Mouse (Mus musculus) ES-Bruce4 (cell line): ENCODE results near the gene Myo18a. TPM values are rescaled to one million over a fixed set of nuclear protein-coding genes. Genes with fewer than 3 reads are reported as not detected.

Experiments
- H3K27ac ChIP-seq: 2 replicates; pipeline ENCODE4 v1.5.1; 2012; ENCODE audit warnings: low read length, inconsistent platforms; ENCODE audit not compliant: insufficient read depth
- H3K27me3 ChIP-seq: 2 replicates; pipeline ENCODE4 v1.6.1; 2012; ENCODE audit warnings: mild to moderate bottlenecking, low read length, inconsistent platforms; ENCODE audit not compliant: control insufficient read depth, poor library complexity, insufficient read depth, severe bottlenecking
- H3K36me3 ChIP-seq: 2 replicates; pipeline ENCODE4 v1.6.1; 2012; ENCODE audit warnings: inconsistent platforms, mild to moderate bottlenecking, low read length, moderate library complexity; ENCODE audit not compliant: control insufficient read depth, poor library complexity, insufficient read depth, severe bottlenecking
- H3K4me1 ChIP-seq: one replicate; pipeline ENCODE4 v1.8.1; 2011; ENCODE audit warnings: low read length; ENCODE audit not compliant: control insufficient read depth, insufficient read depth
- H3K4me3 ChIP-seq: 2 replicates; pipeline ENCODE4 v1.5.1; 2011; ENCODE audit warnings: low read depth, mild to moderate bottlenecking, low read length
- H3K9ac ChIP-seq: 2 replicates; pipeline ENCODE4 v1.6.1; 2012; ENCODE audit warnings: low read depth, mild to moderate bottlenecking, inconsistent platforms; ENCODE audit not compliant: poor library complexity, severe bottlenecking
- H3K9me3 ChIP-seq: replicated peaks from 2 replicates; pipeline ENCODE4 v1.6.1; 2012; ENCODE audit warnings: mild to moderate bottlenecking, low read length, inconsistent platforms; ENCODE audit not compliant: control insufficient read depth, poor library complexity, insufficient read depth, severe bottlenecking
- CTCF ChIP-seq: IDR thresholded peaks from one replicate; pipeline ENCODE4 v1.8.1; 2011; ENCODE audit warnings: low read depth, low read length
- EP300 ChIP-seq: IDR thresholded peaks from 2 replicates; pipeline ENCODE4 v1.6.1; 2011; ENCODE audit warnings: low read depth, low read length; ENCODE audit not compliant: insufficient read depth
- POLR2A ChIP-seq: IDR thresholded peaks from one replicate; pipeline ENCODE4 v1.8.1; 2011; ENCODE audit warnings: low read length; ENCODE audit not compliant: insufficient read depth
- polyA plus RNA-seq: library from polyadenylated mRNA; stranded (reverse); fragments of >200 nt; gene quantifications from 2 replicates; pipeline ENCODE4 v1.2.4, GENCODE M21; 2011; ENCODE audit warnings: low read depth; ENCODE audit not compliant: missing spikeins, insufficient read depth, insufficient read length

The Myo18a gene
- polyA plus RNA-seq, 1 experiment, result 59.6 TPM

DNA sequence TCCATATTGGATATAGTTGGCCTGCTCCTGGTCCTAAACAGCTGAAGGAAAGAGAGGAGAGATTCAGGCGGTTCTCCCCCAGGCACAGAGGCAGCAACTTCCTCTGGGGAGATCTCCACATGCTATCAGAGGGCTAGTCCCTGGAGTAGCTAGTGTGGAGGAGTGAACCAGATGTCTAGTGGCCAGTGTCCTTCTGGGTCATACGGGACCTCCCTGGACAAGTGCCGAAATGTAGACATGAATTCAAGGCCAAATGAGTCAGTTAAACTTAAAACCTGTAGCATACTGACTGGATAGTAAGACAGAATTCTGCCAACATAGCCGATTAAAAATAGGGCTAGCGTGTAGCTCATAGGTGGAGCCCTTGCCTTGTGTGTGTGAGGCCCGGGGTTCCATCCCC lies 43.8 kb downstream of the Myo18a start:
- Histone ChIP-seq H3K9ac (peak overlapping the region; percentile 1; the same call in 1 of the 2 replicates), H3K27ac (peak overlapping the region; percentile 63), H3K4me1 (peaks cover 9% of the 10 kb centered on the region), H3K4me3 (no peak overlapping the region), H3K36me3 (no peaks in the 10 kb centered on the region), H3K9me3 (no peaks in the 10 kb centered on the region; the same call in 1 of the 2 replicates), H3K27me3 (no peaks in the 10 kb centered on the region)
- TF ChIP-seq EP300, result no peak
- no peak for TF ChIP-seq POLR2A
- TF ChIP-seq CTCF, result no peak

DNA sequence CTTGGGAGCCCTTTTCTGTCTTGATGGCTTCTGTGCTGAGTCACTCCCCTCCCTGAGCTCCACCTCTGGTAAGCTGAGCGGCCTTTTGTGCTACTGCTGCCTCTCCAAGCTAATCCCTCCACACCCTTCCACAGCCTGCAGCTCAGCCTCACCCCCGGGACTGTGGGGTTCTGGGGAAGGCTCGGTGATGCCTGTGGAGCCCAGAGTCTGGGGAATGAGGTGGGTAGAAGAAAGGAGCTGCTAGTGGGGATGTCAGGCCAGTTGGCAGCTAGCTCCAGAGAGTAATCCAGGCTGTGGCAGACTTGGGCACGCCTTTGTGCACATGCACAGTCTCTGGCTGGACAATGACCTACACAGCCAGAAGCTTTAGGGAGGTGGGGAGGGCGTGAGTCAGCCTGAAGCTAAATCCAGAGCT lies 45.0 kb downstream of the Myo18a start:
- TF ChIP-seq EP300 (peak; percentile 38), CTCF (no peak)
- Histone ChIP-seq H3K27ac (peak overlapping the region; percentile 45), H3K9ac (0 out of 2 replicates have a peak overlapping the region, but pooled peaks have one; percentile 1)

DNA sequence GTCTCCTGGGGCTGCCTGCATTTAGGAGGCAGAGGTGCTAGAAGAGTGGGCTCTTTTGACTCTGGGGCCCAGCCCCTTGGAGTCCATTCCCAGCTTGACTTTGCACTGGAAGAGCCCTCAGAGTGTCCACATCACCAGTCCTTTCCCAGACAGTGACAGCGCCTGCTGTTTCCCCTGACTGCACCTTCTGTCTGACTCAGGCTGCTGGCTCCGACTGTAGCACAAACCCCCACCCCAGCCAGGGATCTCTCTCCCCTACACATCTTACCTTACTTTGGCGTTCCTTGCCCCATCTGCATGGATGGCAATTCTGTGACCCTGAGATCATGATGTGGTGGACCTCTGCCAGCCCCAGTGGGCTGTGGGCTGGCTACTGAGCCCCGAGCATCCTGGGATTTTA lies 46.2 kb downstream of the Myo18a start:
- Histone ChIP-seq H3K36me3 (no peaks in the 10 kb centered on the region), H3K4me1 (peaks cover 9% of the 10 kb centered on the region), H3K27ac (no peak overlapping the region), H3K9me3 (no peaks in the 10 kb centered on the region; the same call in 1 of the 2 replicates), H3K4me3 (no peak overlapping the region), H3K27me3 (no peaks in the 10 kb centered on the region), H3K9ac (no peak overlapping the region)
- TF ChIP-seq EP300 (no peak), POLR2A (no peak), CTCF (no peak)

More for the DNA sequence above, 45.0 kb downstream of the Myo18a start:
- Histone ChIP-seq H3K9me3 (no peaks in the 10 kb centered on the region; the same call in 1 of the 2 replicates), H3K27me3 (no peaks in the 10 kb centered on the region), H3K36me3 (no peaks in the 10 kb centered on the region), H3K4me1 (peaks cover 9% of the 10 kb centered on the region), H3K4me3 (no peak overlapping the region)

DNA sequence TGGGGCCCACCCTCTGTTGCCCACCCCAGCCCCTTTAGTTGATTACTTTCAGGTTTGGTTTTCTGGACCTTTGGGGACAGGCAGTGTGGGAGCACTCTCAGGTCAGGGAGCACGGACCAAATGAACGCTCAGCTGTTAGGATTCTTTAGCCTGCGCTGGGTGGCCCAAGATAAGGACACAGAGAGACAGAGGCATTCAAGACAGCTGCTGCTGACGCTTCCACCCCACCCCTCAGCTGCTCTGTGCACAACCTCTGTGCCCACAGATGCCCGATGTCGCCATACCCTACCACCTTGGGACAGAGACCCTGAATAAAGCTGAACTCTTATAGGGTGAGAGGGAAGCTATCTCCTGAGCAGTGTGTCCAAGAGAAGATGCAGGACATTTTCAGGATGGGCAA lies 47.0 kb downstream of the Myo18a start:
- no peaks in the 10 kb centered on the region for H3K27me3 ChIP-seq

DNA sequence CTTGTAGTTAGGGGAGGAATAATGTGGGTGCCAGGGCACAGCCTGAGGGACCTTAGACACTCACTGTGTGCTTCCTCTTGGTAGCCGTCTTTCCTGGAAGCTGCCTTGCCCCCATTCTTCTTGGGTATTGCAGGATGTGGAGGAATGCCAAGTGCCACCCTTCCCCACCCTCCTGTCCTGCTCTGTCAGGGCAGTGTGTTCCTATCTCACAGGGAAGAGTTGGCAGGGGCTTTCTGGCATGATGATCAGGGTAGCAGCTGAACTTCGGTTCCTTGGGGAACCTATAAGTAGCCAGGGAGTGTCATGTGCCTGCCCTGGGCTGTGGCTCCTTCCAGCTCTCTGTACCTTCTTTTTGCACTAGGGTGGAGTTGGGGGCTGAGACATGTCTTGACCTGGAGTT lies 50.9 kb downstream of the Myo18a start:
- no peaks in the 10 kb centered on the region for H3K36me3 ChIP-seq
- peaks cover 2% of the 10 kb centered on the region for H3K4me1 ChIP-seq
- no peak overlapping the region for H3K9ac ChIP-seq
- no peaks in the 10 kb centered on the region for H3K27me3 ChIP-seq
- TF ChIP-seq EP300 (no peak), CTCF (no peak), POLR2A (no peak)
- no peaks in the 10 kb centered on the region; the same call in 1 of the 2 replicates for H3K9me3 ChIP-seq
- H3K27ac ChIP-seq, result no peak overlapping the region
- H3K4me3 ChIP-seq, result no peak overlapping the region

More for the DNA sequence above, 47.0 kb downstream of the Myo18a start:
- H3K4me1 ChIP-seq, result peaks cover 9% of the 10 kb centered on the region
- H3K9ac ChIP-seq, result no peak overlapping the region
- H3K27ac ChIP-seq, result no peak overlapping the region
- H3K36me3 ChIP-seq, result no peaks in the 10 kb centered on the region
- no peak for TF ChIP-seq POLR2A
- H3K4me3 ChIP-seq, result no peak overlapping the region
- no peaks in the 10 kb centered on the region; the same call in 1 of the 2 replicates for H3K9me3 ChIP-seq

DNA sequence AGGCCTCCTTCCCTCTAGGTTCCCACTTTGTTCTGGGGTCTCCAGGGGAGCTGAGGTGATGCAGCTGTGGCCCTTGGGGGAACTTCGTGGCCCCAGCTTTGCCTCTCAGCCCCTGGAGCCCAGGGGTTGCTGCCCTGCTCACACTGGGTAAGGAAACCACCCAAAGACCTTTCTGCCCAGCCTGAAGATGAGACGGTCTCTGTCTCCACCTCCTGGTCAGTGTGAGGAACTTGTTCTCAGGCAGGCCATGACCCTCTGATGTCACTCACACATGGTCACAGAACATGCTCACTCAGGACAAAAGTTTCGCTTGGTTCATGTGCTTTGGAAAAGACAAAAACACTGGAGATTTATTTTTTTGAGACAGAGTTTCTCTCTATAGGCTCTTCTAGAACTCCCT lies 53.0 kb downstream of the Myo18a start:
- H3K9ac ChIP-seq, result no peak overlapping the region
- no peaks in the 10 kb centered on the region for H3K27me3 ChIP-seq
- TF ChIP-seq CTCF (peak; percentile 96), POLR2A (no peak)
- H3K4me3 ChIP-seq, result no peak overlapping the region
- H3K36me3 ChIP-seq, result no peaks in the 10 kb centered on the region
- no peaks in the 10 kb centered on the region for H3K9me3 ChIP-seq
- no peak overlapping the region for H3K27ac ChIP-seq
- H3K4me1 ChIP-seq, result peaks cover 2% of the 10 kb centered on the region
